Mouse (Mus musculus) embryonic facial prominence, embryonic 15.5 days (tissue): ENCODE results near the gene Ctrl. TPM values are rescaled to one million over a fixed set of nuclear protein-coding genes. Genes with fewer than 3 reads are reported as not detected.
"Not testable (repeated sequence)": the region's sequence is repeated elsewhere in the genome, so short reads cannot be mapped to it uniquely, and the experiment has no call there.

ENCODE experiments used
- ATAC-seq: fragments of 200-750 bp; cut with Nextera tagmentation; 2 replicates; pipeline ENCODE4 v1.8.0; 2017; ENCODE audit warnings: low read depth, moderate TSS enrichment; ENCODE audit not compliant: insufficient number of reproducible peaks, low FRiP score, low TSS enrichment
- H3K27ac ChIP-seq: fragments of 300-500 bp; sonication (generic); replicated peaks from 2 replicates; pipeline ENCODE4 v1.5.1; 2015; ENCODE audit warnings: mild to moderate bottlenecking, inconsistent platforms
- H3K27me3 ChIP-seq: fragments of 300-500 bp; sonication (generic); 2 replicates; pipeline ENCODE4 v1.6.1; 2015; ENCODE audit warnings: inconsistent platforms
- H3K36me3 ChIP-seq: fragments of 300-500 bp; sonication (generic); 2 replicates; pipeline ENCODE4 v1.6.1; 2015; ENCODE audit warnings: mild to moderate bottlenecking, inconsistent platforms
- H3K4me1 ChIP-seq: fragments of 300-500 bp; sonication (generic); 2 replicates; pipeline ENCODE4 v1.6.1; 2015; ENCODE audit warnings: inconsistent platforms
- H3K4me2 ChIP-seq: fragments of 300-500 bp; sonication (generic); replicated peaks from 2 replicates; pipeline ENCODE4 v1.6.1; 2015; ENCODE audit warnings: mild to moderate bottlenecking, inconsistent platforms
- H3K4me3 ChIP-seq: fragments of 300-500 bp; sonication (generic); replicated peaks from 2 replicates; pipeline ENCODE4 v1.5.1; 2015; ENCODE audit warnings: mild to moderate bottlenecking, inconsistent platforms
- H3K9ac ChIP-seq: fragments of 300-500 bp; sonication (generic); 2 replicates; pipeline ENCODE4 v1.6.1; 2015; ENCODE audit warnings: inconsistent platforms
- H3K9me3 ChIP-seq: fragments of 300-500 bp; sonication (generic); replicated peaks from 2 replicates; pipeline ENCODE4 v1.6.1; 2016; ENCODE audit warnings: inconsistent platforms
- WGBS: fragments of 180-500 bp; shearing (Covaris S2); methylation state at CpG from one replicate; pipeline ENCODE4 v1.1.7; 2015; 5-methylcytosine and 5-hydroxymethylcytosine counted together
- polyA plus RNA-seq: library from polyadenylated mRNA; unstranded; fragments of >200 nt; fragmentation: Nextera tagmentation; extraction: Ambion mirVana; gene quantifications from 2 replicates; pipeline ENCODE4 v1.2.1, GENCODE M21; 2015

Ctrl gene
- polyA plus RNA-seq: 1.4 TPM in 2 replicates

DNA sequence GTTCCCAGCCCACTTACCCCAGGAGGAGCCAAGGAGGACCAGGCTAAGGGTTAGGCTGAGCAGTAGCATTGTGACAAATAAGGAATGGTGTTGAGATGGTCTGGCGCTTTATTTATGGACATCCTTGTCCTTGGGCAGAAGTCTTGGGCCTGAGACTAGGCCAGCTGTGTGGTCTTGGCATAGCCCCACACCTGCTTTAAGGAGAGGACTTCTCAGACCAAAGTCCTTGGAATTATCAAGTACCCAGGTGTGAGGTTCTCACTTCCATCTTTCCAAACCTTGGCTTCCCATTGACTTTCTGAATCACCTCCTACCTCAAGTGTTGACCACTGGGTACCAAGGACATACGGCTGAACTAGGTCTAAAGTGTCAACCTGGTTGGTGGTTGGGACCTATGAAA lies at the start of gene Ctrl:
Gene Ctrl, minus strand, starts transcription at position 101 of the 400 bp plus-strand sequence.
- 100% methylated on average over 2 of the region's 2 CpGs for WGBS
- no peak within 1 kb of the TSS for H3K4me3 ChIP-seq
- H3K36me3 ChIP-seq: peaks cover 34% of the 10 kb centered on the region
- H3K4me2 ChIP-seq: no peak within 1 kb of the TSS
- H3K9me3 ChIP-seq: no peaks in the 10 kb centered on the region
- no peak within 1 kb of the TSS for H3K27ac ChIP-seq
- no peak within 1 kb of the TSS for H3K9ac ChIP-seq
- peaks cover 20% of the 10 kb centered on the region for H3K4me1 ChIP-seq
- no peak for ATAC-seq
- no peaks in the 10 kb centered on the region for H3K27me3 ChIP-seq

GRCm38 (mm10) chr8:105983406-105983805 lies 49.7 kb upstream of the Ctrl start:
- not testable (repeated sequence) for ATAC-seq, H3K4me3 ChIP-seq, H3K27me3 ChIP-seq, H3K9ac ChIP-seq, H3K9me3 ChIP-seq, H3K4me1 ChIP-seq, H3K36me3 ChIP-seq, H3K27ac ChIP-seq, H3K4me2 ChIP-seq
- WGBS: 81% methylated on average over 11 of the region's 11 CpGs

DNA sequence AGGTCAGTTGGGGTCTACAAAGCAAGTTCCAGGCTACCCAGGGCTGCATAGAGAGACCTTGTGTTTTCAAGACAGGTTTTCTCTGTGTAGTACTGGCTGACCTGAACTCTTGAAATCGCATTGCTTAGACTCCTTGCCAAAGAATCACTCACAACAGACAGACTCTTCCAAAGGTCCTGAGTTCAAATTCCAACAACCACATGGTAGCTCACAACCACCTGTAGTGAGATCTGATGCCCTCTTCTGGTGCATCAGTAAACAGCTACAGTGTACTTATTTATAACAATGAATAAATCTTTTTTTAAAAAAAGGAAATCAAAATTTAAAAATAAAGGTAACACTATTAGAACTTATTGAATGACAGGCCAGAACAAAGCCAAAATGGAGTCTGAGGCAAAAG lies 47.5 kb upstream of the Ctrl start:
- H3K27ac ChIP-seq: no peak overlapping the region
- no peaks in the 10 kb centered on the region for H3K9me3 ChIP-seq
- no peaks in the 10 kb centered on the region for H3K36me3 ChIP-seq
- H3K4me2 ChIP-seq: no peak overlapping the region
- H3K4me3 ChIP-seq: no peak overlapping the region
- no peaks in the 10 kb centered on the region for H3K27me3 ChIP-seq
- H3K4me1 ChIP-seq: no peaks in the 10 kb centered on the region
- no peak for ATAC-seq
- H3K9ac ChIP-seq: no peak overlapping the region
- WGBS: 100% methylated on average over 1 of the region's 1 CpGs

DNA sequence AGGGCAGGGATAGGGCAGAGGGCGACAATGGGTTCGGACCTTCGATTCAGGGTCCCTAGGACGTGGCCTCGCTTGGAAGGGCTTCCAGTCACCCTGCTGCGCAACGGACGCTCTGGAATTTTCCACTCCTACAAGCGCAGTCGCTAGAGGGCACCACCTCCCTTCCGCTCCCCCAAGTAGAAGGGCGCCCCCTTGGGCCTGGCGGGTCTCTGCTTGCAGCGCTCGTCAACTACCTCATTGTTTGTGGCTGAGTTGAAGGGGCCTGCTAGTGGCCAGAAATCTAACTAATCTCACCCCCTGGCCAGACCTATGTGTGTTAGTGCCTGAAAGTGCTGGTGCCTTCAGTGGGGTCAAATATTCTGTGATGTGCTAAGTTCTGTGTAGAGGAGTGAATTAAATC lies 45.7 kb upstream of the Ctrl start, which contains the start of gene Dpep3:
Gene Dpep3, minus strand, starts transcription at position 105 of the 400 bp plus-strand sequence.
- no peak for ATAC-seq
- Histone ChIP-seq H3K27me3 (no peaks in the 10 kb centered on the region), H3K4me2 (no peak within 1 kb of the TSS), H3K4me3 (no peak within 1 kb of the TSS), H3K4me1 (no peaks in the 10 kb centered on the region), H3K27ac (no peak within 1 kb of the TSS), H3K36me3 (no peaks in the 10 kb centered on the region), H3K9ac (no peak within 1 kb of the TSS), H3K9me3 (no peaks in the 10 kb centered on the region)
- WGBS: 87% methylated on average over 15 of the region's 15 CpGs

DNA sequence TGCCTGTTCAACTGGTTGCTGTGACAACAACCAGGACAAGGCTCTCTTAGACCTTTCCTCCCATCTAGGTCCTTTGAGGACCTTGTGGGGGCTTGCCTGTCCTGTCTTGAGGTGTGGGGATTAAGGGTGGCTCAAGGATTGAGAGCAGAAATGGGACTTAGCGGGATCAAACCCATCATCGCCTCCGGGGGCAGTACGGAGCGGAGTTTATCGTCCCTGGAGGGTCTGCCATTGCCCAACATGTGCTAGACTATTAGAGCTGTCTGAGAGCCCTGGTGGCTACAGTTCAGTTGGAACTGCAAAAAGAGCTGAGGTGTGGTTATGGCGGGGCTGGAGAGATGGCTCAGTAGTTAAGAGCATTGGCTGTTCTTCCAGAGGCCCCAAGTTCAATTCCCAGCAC lies 41.7 kb upstream of the Ctrl start:
- Histone ChIP-seq H3K27ac (no peak overlapping the region), H3K9ac (no peak overlapping the region), H3K4me1 (no peaks in the 10 kb centered on the region), H3K9me3 (no peaks in the 10 kb centered on the region), H3K27me3 (no peaks in the 10 kb centered on the region), H3K4me3 (no peak overlapping the region), H3K4me2 (no peak overlapping the region), H3K36me3 (no peaks in the 10 kb centered on the region)
- no peak for ATAC-seq
- WGBS: 46% methylated on average over 7 of the region's 7 CpGs

- H3K9me3 ChIP-seq: no peaks in the 10 kb centered on the region
- peaks cover 10% of the 10 kb centered on the region for H3K4me1 ChIP-seq
- 74% methylated on average over 8 of the region's 8 CpGs for WGBS
- ATAC-seq: no peak
- no peaks in the 10 kb centered on the region for H3K36me3 ChIP-seq
- H3K27me3 ChIP-seq: no peaks in the 10 kb centered on the region
- no peak overlapping the region for H3K9ac ChIP-seq
- H3K27ac ChIP-seq: no peak overlapping the region
- H3K4me3 ChIP-seq: no peak overlapping the region
- no peak overlapping the region for H3K4me2 ChIP-seq
These were observed 37.5 kb upstream of the Ctrl start for GRCm38 (mm10) chr8:105971019-105971720.

DNA sequence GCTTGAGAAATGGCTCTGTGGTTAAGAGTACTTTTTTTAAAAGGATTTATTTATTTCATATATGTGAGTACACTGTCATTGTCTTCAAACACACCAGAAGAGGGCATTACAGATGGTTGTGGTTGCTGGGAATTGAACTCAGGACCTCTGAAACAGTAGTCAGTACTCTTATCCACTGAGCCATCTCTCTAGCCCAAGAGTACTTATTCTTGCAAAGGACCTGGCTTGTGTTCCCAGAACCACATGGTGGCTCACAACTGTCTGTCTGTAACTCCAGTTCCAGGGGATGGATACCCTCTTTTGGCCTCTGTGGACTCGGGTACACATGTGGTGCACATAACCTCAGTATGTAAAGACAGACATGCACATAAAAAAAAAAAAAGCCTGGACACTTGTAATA lies 35.7 kb upstream of the Ctrl start:
- ATAC-seq: no peak
- no peaks in the 10 kb centered on the region for H3K27me3 ChIP-seq
- H3K9ac ChIP-seq: no peak overlapping the region
- H3K27ac ChIP-seq: no peak overlapping the region
- no peak overlapping the region for H3K4me2 ChIP-seq
- 78% methylated on average over 1 of the region's 1 CpGs for WGBS
- H3K36me3 ChIP-seq: no peaks in the 10 kb centered on the region
- H3K4me3 ChIP-seq: no peak overlapping the region
- no peaks in the 10 kb centered on the region for H3K9me3 ChIP-seq
- H3K4me1 ChIP-seq: peaks cover 19% of the 10 kb centered on the region

GRCm38 (mm10) chr8:105966692-105967311 lies 33.1 kb upstream of the Ctrl start:
- Histone ChIP-seq H3K4me1 (peaks cover 33% of the 10 kb centered on the region), H3K4me3 (peak overlapping the region; percentile 66), H3K9ac (no peak overlapping the region), H3K4me2 (peak overlapping the region; percentile 58), H3K27ac (peak overlapping the region; percentile 58), H3K9me3 (no peaks in the 10 kb centered on the region), H3K36me3 (no peaks in the 10 kb centered on the region), H3K27me3 (no peaks in the 10 kb centered on the region)
- 8% methylated on average over 19 of the region's 19 CpGs for WGBS
- no peak; the same call in 1 of the 2 replicates for ATAC-seq

DNA sequence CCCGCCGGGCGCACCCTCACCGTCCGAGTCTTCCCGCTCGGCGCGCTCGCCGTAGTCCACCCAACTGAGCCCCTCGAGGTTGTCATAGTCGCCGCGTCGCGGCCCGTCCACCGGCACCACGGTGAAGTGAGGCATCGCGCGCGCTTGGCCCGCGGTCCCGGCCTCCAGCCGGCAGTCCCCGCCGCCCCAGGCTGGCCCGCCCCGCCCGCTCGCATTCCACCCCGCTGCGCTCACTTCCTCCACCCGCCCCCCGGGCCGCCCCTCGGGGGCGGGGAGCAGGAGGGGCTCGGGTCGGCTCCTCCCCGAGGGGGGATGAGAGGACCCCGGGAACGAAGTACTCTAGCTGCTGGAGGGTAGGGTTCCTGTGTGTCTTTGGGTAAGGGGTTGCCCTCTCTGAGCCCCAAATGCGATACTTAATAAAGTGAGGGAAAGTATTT lies 32.3 kb upstream of the Ctrl start, which contains the start of gene Slc12a4:
Gene Slc12a4, minus strand, starts transcription at position 193 of the 437 bp plus-strand sequence.
- Histone ChIP-seq H3K4me1 (peaks cover 37% of the 10 kb centered on the region), H3K27ac (peak within 1 kb of the TSS; percentile 93), H3K36me3 (no peaks in the 10 kb centered on the region), H3K9ac (peak within 1 kb of the TSS; percentile 75), H3K4me2 (peak within 1 kb of the TSS; percentile 58), H3K4me3 (peak within 1 kb of the TSS; percentile 66), H3K27me3 (no peaks in the 10 kb centered on the region), H3K9me3 (no peaks in the 10 kb centered on the region)
- ATAC-seq: peak; percentile 96
- under 1% methylated on average over 42 of the region's 47 CpGs for WGBS

- under 1% methylated on average over 37 of the region's 40 CpGs for WGBS
- H3K36me3 ChIP-seq: 0 out of 2 replicates have a peak, but pooled peaks cover 1% of the 10 kb centered on the region
- peak overlapping the region; percentile 93 for H3K27ac ChIP-seq
- H3K9ac ChIP-seq: peak overlapping the region; percentile 75
- no peaks in the 10 kb centered on the region for H3K9me3 ChIP-seq
- peak overlapping the region; percentile 58 for H3K4me2 ChIP-seq
- peak; percentile 71 for ATAC-seq
- H3K27me3 ChIP-seq: no peaks in the 10 kb centered on the region
- H3K4me3 ChIP-seq: peak overlapping the region; percentile 66
- H3K4me1 ChIP-seq: peaks cover 37% of the 10 kb centered on the region
These were observed 31.7 kb upstream of the Ctrl start for GRCm38 (mm10) chr8:105965266-105965904.

DNA sequence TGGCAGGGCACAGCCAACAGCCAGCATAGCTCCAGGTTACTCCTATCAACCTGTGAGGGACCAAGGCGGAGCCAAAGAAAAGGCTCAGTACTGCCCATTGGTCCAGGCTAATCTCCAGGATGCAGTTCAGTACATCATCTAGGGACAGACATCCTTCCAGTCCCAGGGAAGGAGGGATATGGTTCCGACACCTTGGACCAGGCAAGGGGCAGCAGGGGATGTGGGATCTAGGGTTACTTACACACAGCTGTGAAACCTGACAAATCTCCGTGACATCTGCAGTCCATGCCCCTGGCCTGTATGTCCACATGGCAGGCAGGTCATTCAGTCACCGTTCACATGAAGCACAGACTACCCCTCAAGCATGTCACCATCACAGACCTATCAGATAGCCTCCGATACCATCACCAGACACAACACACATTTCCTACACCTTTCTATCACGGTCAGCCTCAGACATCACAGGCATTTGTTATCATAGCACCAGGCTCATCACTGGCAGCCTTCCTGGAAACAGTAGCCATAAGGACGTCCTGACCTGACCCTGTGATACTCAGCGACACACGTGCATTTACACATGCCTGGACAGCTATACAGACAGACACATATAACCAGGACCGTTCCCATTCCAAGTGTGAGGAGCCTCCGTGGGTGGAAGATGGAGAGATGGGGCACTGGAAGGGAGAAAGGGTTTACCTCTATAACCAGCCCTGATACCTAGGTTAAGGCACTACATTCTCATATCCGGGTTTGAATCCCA lies 31.0 kb upstream of the Ctrl start:
- Histone ChIP-seq H3K27me3 (no peaks in the 10 kb centered on the region), H3K4me1 (peaks cover 44% of the 10 kb centered on the region), H3K27ac (peak overlapping the region; percentile 93), H3K9ac (peak overlapping the region; percentile 75), H3K36me3 (peaks cover 8% of the 10 kb centered on the region), H3K4me2 (peak overlapping the region; percentile 58), H3K9me3 (no peaks in the 10 kb centered on the region), H3K4me3 (peak overlapping the region; percentile 66)
- WGBS: 45% methylated on average over 12 of the region's 12 CpGs
- ATAC-seq: no peak
